Mouse (Mus musculus) ES-Bruce4 (cell line): Measurements from ENCODE around the gene Tmub2.

Source experiments
- CTCF ChIP-seq: IDR thresholded peaks from one replicate; pipeline ENCODE4 v1.8.1; 2011; ENCODE audit warnings: low read depth, low read length
- EP300 ChIP-seq: IDR thresholded peaks from 2 replicates; pipeline ENCODE4 v1.6.1; 2011; ENCODE audit warnings: low read depth, low read length; ENCODE audit not compliant: insufficient read depth
- POLR2A ChIP-seq: IDR thresholded peaks from one replicate; pipeline ENCODE4 v1.8.1; 2011; ENCODE audit warnings: low read length; ENCODE audit not compliant: insufficient read depth

DNA sequence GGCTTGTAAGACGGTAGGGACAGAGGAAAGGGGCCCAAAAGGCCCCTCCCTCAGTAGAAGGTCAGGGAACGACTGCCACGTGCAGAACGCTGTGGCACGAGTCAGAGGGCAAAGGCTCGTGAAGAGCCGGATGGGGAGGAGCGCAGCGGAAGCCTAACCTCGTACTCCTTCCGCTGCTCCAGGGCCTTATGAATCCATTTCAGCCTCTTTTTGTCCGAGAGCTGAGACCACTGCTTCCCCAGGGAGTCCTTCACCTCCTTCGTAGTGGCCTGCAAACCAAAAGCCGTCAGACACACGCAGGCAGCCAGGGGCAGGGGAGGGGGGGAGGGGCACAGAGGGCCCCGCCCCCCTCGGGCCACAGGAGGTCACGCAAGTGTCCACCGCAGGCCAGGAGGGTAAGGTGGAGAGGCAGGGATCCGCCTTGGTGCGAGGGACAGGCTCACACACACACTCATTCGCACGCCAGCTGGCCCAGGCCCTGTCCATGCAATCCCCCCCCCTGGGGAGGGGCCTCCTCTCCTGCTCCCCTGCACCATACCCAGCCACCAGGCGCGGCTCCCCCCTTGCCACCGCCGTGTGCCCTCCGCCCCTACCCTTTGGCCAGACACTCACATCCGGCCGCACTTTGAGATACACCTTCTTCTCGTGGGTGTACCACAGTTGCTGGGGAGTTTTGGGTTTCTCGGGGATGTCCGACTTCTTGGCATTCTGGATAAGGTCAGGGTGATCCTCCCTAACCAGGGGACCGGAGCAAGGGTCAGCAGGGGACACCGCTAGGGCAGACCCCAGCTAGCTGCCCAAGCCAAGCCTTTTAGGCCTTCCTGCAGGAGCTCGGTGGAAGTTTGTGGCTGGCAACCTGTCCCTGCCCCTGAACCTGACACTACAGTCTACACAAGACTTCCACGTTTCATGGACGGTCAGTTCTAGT lies 26.3 kb downstream of the Tmub2 start:
- no peak for TF ChIP-seq CTCF
- TF ChIP-seq POLR2A = no peak
- no peak for TF ChIP-seq EP300
